Mouse (Mus musculus): ENCODE results near the gene Hpse2. TPM values are rescaled to one million over a fixed set of nuclear protein-coding genes. Genes with fewer than 3 reads are reported as not detected.
A peak's percentile ranks its signal among the peaks of the same experiment; 100 is the strongest.
"Not testable (repeated sequence)": the region's sequence is repeated elsewhere in the genome, so short reads cannot be mapped to it uniquely, and the experiment has no call there.

The Hpse2 gene
- polyA plus RNA-seq, 1 experiment from 2014 or later: 3.8 TPM

GRCm38 (mm10) chr19:42780156-42780538 is 608.0 kb downstream of the Hpse2 start:
- Histone ChIP-seq H3K27ac (peak overlapping the region; percentile 74; the same call in 1 of the 2 replicates), H3K4me1 (peaks cover 19% of the 10 kb centered on the region), H3K4me3 (replicated peaks) (peak overlapping the region; percentile 55), H3K4me2 (peak overlapping the region; percentile 59), H3K9ac (peak overlapping the region; percentile 57)
- H3K36me3 ChIP-seq (replicated peaks); H3K9me3 ChIP-seq; H3K27me3 ChIP-seq; ATAC-seq (ENCODE audit: low FRiP score): not testable (repeated sequence)
- WGBS: 49% methylated on average over 7 of the region's 7 CpGs

- under 1% methylated on average over 43 of the region's 43 CpGs for WGBS
- H3K4me3 ChIP-seq (replicated peaks): peak within 1 kb of the TSS; percentile 55
- peak within 1 kb of the TSS; percentile 74 for H3K27ac ChIP-seq
- no peaks in the 10 kb centered on the region for H3K9me3 ChIP-seq
- H3K27me3 ChIP-seq: peaks cover 2% of the 10 kb centered on the region; the same call in 1 of the 2 replicates
- peaks cover 17% of the 10 kb centered on the region for H3K4me1 ChIP-seq
- ATAC-seq (ENCODE audit: low FRiP score): peak; percentile 98
- no peaks in the 10 kb centered on the region for H3K36me3 ChIP-seq (replicated peaks)
- peak within 1 kb of the TSS; percentile 59 for H3K4me2 ChIP-seq
- peak within 1 kb of the TSS; percentile 57 for H3K9ac ChIP-seq
Observed at GRCm38 (mm10) chr19:42779531-42780155, 608.5 kb downstream of the Hpse2 start, which contains the start of gene Hps1. Gene Hps1, minus strand, starts transcription at chr19:42779978.

GRCm38 (mm10) chr19:42777801-42778200 is 610.4 kb downstream of the Hpse2 start:
- peaks cover 12% of the 10 kb centered on the region for H3K4me1 ChIP-seq
- no peaks in the 10 kb centered on the region for H3K27me3 ChIP-seq
- no peak overlapping the region for H3K4me3 ChIP-seq (replicated peaks)
- ATAC-seq (ENCODE audit: low FRiP score): no peak
- no peak overlapping the region for H3K27ac ChIP-seq
- no peaks in the 10 kb centered on the region for H3K36me3 ChIP-seq (replicated peaks)
- no peak overlapping the region for H3K9ac ChIP-seq
- H3K4me2 ChIP-seq: no peak overlapping the region
- WGBS: 81% methylated on average over 5 of the region's 5 CpGs
- no peaks in the 10 kb centered on the region for H3K9me3 ChIP-seq

- H3K9me3 ChIP-seq: no peaks in the 10 kb centered on the region
- no peaks in the 10 kb centered on the region for H3K36me3 ChIP-seq (replicated peaks)
- H3K4me3 ChIP-seq (replicated peaks): no peak overlapping the region
- H3K9ac ChIP-seq: no peak overlapping the region
- ATAC-seq (ENCODE audit: low FRiP score): no peak
- H3K4me2 ChIP-seq: no peak overlapping the region
- no peak overlapping the region for H3K27ac ChIP-seq
- no peaks in the 10 kb centered on the region for H3K27me3 ChIP-seq
- WGBS: 100% methylated on average over 1 of the region's 1 CpGs
- peaks cover 12% of the 10 kb centered on the region for H3K4me1 ChIP-seq
Observed at GRCm38 (mm10) chr19:42776813-42777212, 611.3 kb downstream of the Hpse2 start.

- Histone ChIP-seq H3K27ac (no peak overlapping the region), H3K9me3 (no peaks in the 10 kb centered on the region), H3K4me2 (no peak overlapping the region), H3K4me1 (no peaks in the 10 kb centered on the region), H3K27me3 (no peaks in the 10 kb centered on the region), H3K9ac (no peak overlapping the region), H3K36me3 (replicated peaks) (peaks cover 18% of the 10 kb centered on the region; the same call in 1 of the 2 replicates), H3K4me3 (replicated peaks) (no peak overlapping the region)
- WGBS: 88% methylated on average over 23 of the region's 23 CpGs
- ATAC-seq (ENCODE audit: low FRiP score): no peak
Observed at GRCm38 (mm10) chr19:42770141-42770872, 617.8 kb downstream of the Hpse2 start.

- Histone ChIP-seq H3K9me3 (no peaks in the 10 kb centered on the region), H3K4me1 (no peaks in the 10 kb centered on the region), H3K27me3 (no peaks in the 10 kb centered on the region), H3K36me3 (replicated peaks) (peaks cover 18% of the 10 kb centered on the region; the same call in 1 of the 2 replicates), H3K4me2 (no peak overlapping the region), H3K27ac (no peak overlapping the region), H3K9ac (no peak overlapping the region), H3K4me3 (replicated peaks) (no peak overlapping the region)
- ATAC-seq (ENCODE audit: low FRiP score): no peak
- 91% methylated on average over 10 of the region's 10 CpGs for WGBS
Observed at GRCm38 (mm10) chr19:42769648-42770047, 618.5 kb downstream of the Hpse2 start.

- Histone ChIP-seq H3K27ac (no peak overlapping the region), H3K9ac (no peak overlapping the region), H3K27me3 (no peaks in the 10 kb centered on the region), H3K9me3 (no peaks in the 10 kb centered on the region), H3K4me3 (replicated peaks) (no peak overlapping the region), H3K4me2 (no peak overlapping the region), H3K36me3 (replicated peaks) (peaks cover 18% of the 10 kb centered on the region; the same call in 1 of the 2 replicates), H3K4me1 (no peaks in the 10 kb centered on the region)
- WGBS: 66% methylated on average over 8 of the region's 8 CpGs
- no peak for ATAC-seq (ENCODE audit: low FRiP score)
Observed at GRCm38 (mm10) chr19:42767361-42767760, 620.8 kb downstream of the Hpse2 start.

- WGBS: 76% methylated on average over 10 of the region's 10 CpGs
- peaks cover 14% of the 10 kb centered on the region; the same call in 1 of the 2 replicates for H3K36me3 ChIP-seq (replicated peaks)
- H3K4me3 ChIP-seq (replicated peaks): no peak overlapping the region
- no peak overlapping the region for H3K4me2 ChIP-seq
- H3K9me3 ChIP-seq: no peaks in the 10 kb centered on the region
- ATAC-seq (ENCODE audit: low FRiP score): no peak
- no peaks in the 10 kb centered on the region for H3K4me1 ChIP-seq
- H3K9ac ChIP-seq: no peak overlapping the region
- H3K27me3 ChIP-seq: no peaks in the 10 kb centered on the region
- H3K27ac ChIP-seq: no peak overlapping the region
Observed at GRCm38 (mm10) chr19:42764398-42764797, 623.8 kb downstream of the Hpse2 start.

- no peak overlapping the region for H3K9ac ChIP-seq
- 0 out of 2 replicates have a peak, but pooled peaks cover 4% of the 10 kb centered on the region for H3K36me3 ChIP-seq (replicated peaks)
- peaks cover 29% of the 10 kb centered on the region for H3K4me1 ChIP-seq
- H3K4me2 ChIP-seq: no peak overlapping the region
- no peak for ATAC-seq (ENCODE audit: low FRiP score)
- H3K27ac ChIP-seq: no peak overlapping the region
- WGBS: 93% methylated on average over 6 of the region's 6 CpGs
- no peak overlapping the region for H3K4me3 ChIP-seq (replicated peaks)
- H3K9me3 ChIP-seq: no peaks in the 10 kb centered on the region
- H3K27me3 ChIP-seq: 0 out of 2 replicates have a peak, but pooled peaks cover 4% of the 10 kb centered on the region
Observed at GRCm38 (mm10) chr19:42756671-42757070, 631.5 kb downstream of the Hpse2 start.

GRCm38 (mm10) chr19:42755148-42755870 is 632.8 kb downstream of the Hpse2 start:
- no peak overlapping the region for H3K9ac ChIP-seq
- H3K27ac ChIP-seq: no peak overlapping the region
- 0 out of 2 replicates have a peak, but pooled peaks cover 6% of the 10 kb centered on the region for H3K27me3 ChIP-seq
- no peaks in the 10 kb centered on the region for H3K9me3 ChIP-seq
- H3K4me3 ChIP-seq (replicated peaks): no peak overlapping the region
- ATAC-seq (ENCODE audit: low FRiP score): no peak
- H3K4me1 ChIP-seq: peaks cover 34% of the 10 kb centered on the region
- H3K4me2 ChIP-seq: no peak overlapping the region
- 0 out of 2 replicates have a peak, but pooled peaks cover 4% of the 10 kb centered on the region for H3K36me3 ChIP-seq (replicated peaks)
- 83% methylated on average over 15 of the region's 15 CpGs for whole genome bisulfite sequencing

- Histone ChIP-seq H3K4me3 (replicated peaks) (no peak overlapping the region; the same call in 1 of the 2 replicates), H3K9me3 (no peaks in the 10 kb centered on the region), H3K4me2 (peak overlapping the region; percentile 65), H3K27ac (peak overlapping the region; percentile 66), H3K36me3 (replicated peaks) (no peaks in the 10 kb centered on the region), H3K27me3 (0 out of 2 replicates have a peak, but pooled peaks cover 6% of the 10 kb centered on the region), H3K9ac (no peak overlapping the region), H3K4me1 (peaks cover 37% of the 10 kb centered on the region)
- 35% methylated on average over 11 of the region's 11 CpGs for WGBS
- ATAC-seq (ENCODE audit: low FRiP score): peak; percentile 43
Observed at GRCm38 (mm10) chr19:42753141-42753917, 634.8 kb downstream of the Hpse2 start.

All from forebrain, embryonic 12.5 days (tissue).